Mouse (Mus musculus): ENCODE measurements at regions not wholly inside any gene's neighbourhood (a gene's known extent, or its start where the extent isn't known, plus 50 kb on each side); places are given as distances from the start of the nearest gene placed in this dataset.
"Not testable (repeated sequence)": the region's sequence is repeated elsewhere in the genome, so short reads cannot be mapped to it uniquely, and the experiment has no call there.

DNA sequence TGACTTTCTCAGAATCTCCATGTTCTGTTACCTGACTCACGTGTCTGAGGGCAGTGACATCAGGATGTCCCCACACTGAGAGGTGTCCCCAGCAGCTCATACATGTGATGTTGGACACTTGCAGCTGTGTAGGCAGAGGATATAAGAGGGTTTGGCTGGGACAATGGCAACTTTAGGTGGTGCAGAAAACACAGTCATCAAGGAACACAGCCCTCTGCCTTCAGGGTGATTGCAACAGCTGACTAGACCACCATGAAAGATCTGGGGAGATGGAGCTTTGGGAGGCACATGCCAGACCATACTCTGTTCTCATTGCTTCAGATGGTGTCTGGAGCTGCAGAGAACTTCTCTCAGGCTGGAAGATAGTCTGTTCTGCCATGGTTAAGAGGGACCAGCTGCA, 135.2 kb downstream of the Dll1 start:
- H3K9ac ChIP-seq (replicated peaks) = no peak overlapping the region
- ATAC-seq (ENCODE audit: insufficient read depth) = no peak
- no peak overlapping the region for H3K4me2 ChIP-seq (ENCODE audit: low read depth)
- no peak for TF ChIP-seq EP300 (IDR thresholded peaks at IDR 0.05; ENCODE audit: low read depth)
- TF ChIP-seq CTCF (IDR thresholded peaks at IDR 0.05; ENCODE audit: low read depth) = no peak
- no peak overlapping the region for H3K27ac ChIP-seq
- H3K4me1 ChIP-seq (replicated peaks; ENCODE audit: control insufficient read depth in 2 of 2, insufficient read depth in 2 of 2, low read length in 1 of 2) = no peaks in the 10 kb centered on the region
- no peak overlapping the region for H3K4me3 ChIP-seq (ENCODE audit: insufficient read depth in 1 of 2, low read depth in 2 of 2, low read length in 2 of 2)
- H3K9me3 ChIP-seq (ENCODE audit: control insufficient read depth, low read length) = no peaks in the 10 kb centered on the region
- no peaks in the 10 kb centered on the region for H3K36me3 ChIP-seq (replicated peaks; ENCODE audit: control insufficient read depth, insufficient read depth, low read depth)
- H3K27me3 ChIP-seq (ENCODE audit: control insufficient read depth, insufficient read depth, low read length) = no peaks in the 10 kb centered on the region
- WGBS (ENCODE audit: insufficient replicate concordance) = 28% methylated on average over 1 of the region's 1 CpGs
- no peak for DNase-seq (ENCODE audit: low read depth in 3 of 3, low spot score in 3 of 3)

GRCm38 (mm10) chr17:15240641-15241040, 136.0 kb downstream of the Dll1 start:
- H3K27me3 ChIP-seq (ENCODE audit: control insufficient read depth, insufficient read depth, low read length); DNase-seq (ENCODE audit: low read depth in 3 of 3, low spot score in 3 of 3); H3K9me3 ChIP-seq (ENCODE audit: control insufficient read depth, low read length); ATAC-seq (ENCODE audit: insufficient read depth); H3K27ac ChIP-seq; H3K4me3 ChIP-seq (ENCODE audit: insufficient read depth in 1 of 2, low read depth in 2 of 2, low read length in 2 of 2); H3K9ac ChIP-seq (replicated peaks); H3K4me1 ChIP-seq (replicated peaks; ENCODE audit: control insufficient read depth in 2 of 2, insufficient read depth in 2 of 2, low read length in 1 of 2); H3K36me3 ChIP-seq (replicated peaks; ENCODE audit: control insufficient read depth, insufficient read depth, low read depth); H3K4me2 ChIP-seq (ENCODE audit: low read depth): not testable (repeated sequence)
- 54% methylated on average over 12 of the region's 12 CpGs for WGBS (ENCODE audit: insufficient replicate concordance)

GRCm38 (mm10) chr17:15240011-15240410, 136.7 kb downstream of the Dll1 start:
- Histone ChIP-seq H3K27me3 (ENCODE audit: control insufficient read depth, insufficient read depth, low read length) (no peaks in the 10 kb centered on the region), H3K4me1 (replicated peaks; ENCODE audit: control insufficient read depth in 2 of 2, insufficient read depth in 2 of 2, low read length in 1 of 2) (no peaks in the 10 kb centered on the region), H3K27ac (no peak overlapping the region), H3K9ac (replicated peaks) (no peak overlapping the region), H3K4me2 (ENCODE audit: low read depth) (no peak overlapping the region), H3K4me3 (ENCODE audit: insufficient read depth in 1 of 2, low read depth in 2 of 2, low read length in 2 of 2) (no peak overlapping the region), H3K9me3 (ENCODE audit: control insufficient read depth, low read length) (no peaks in the 10 kb centered on the region), H3K36me3 (replicated peaks; ENCODE audit: control insufficient read depth, insufficient read depth, low read depth) (no peaks in the 10 kb centered on the region)
- TF ChIP-seq EP300 (IDR thresholded peaks at IDR 0.05; ENCODE audit: low read depth) (no peak), CTCF (IDR thresholded peaks at IDR 0.05; ENCODE audit: low read depth) (no peak)
- no peak for DNase-seq (ENCODE audit: low read depth in 3 of 3, low spot score in 3 of 3)
- 76% methylated on average over 7 of the region's 7 CpGs for WGBS (ENCODE audit: insufficient replicate concordance)
- no peak for ATAC-seq (ENCODE audit: insufficient read depth)

GRCm38 (mm10) chr17:15235041-15235440, 141.6 kb downstream of the Dll1 start:
- Histone ChIP-seq H3K4me1 (replicated peaks; ENCODE audit: control insufficient read depth in 2 of 2, insufficient read depth in 2 of 2, low read length in 1 of 2) (no peaks in the 10 kb centered on the region), H3K27ac (no peak overlapping the region), H3K9me3 (ENCODE audit: control insufficient read depth, low read length) (no peaks in the 10 kb centered on the region), H3K4me3 (ENCODE audit: insufficient read depth in 1 of 2, low read depth in 2 of 2, low read length in 2 of 2) (no peak overlapping the region), H3K4me2 (ENCODE audit: low read depth) (no peak overlapping the region), H3K27me3 (ENCODE audit: control insufficient read depth, insufficient read depth, low read length) (no peaks in the 10 kb centered on the region), H3K36me3 (replicated peaks; ENCODE audit: control insufficient read depth, insufficient read depth, low read depth) (no peaks in the 10 kb centered on the region), H3K9ac (replicated peaks) (no peak overlapping the region)
- no peak for DNase-seq (ENCODE audit: low read depth in 3 of 3, low spot score in 3 of 3)
- no peak for ATAC-seq (ENCODE audit: insufficient read depth)
- 58% methylated on average over 6 of the region's 6 CpGs for WGBS (ENCODE audit: insufficient replicate concordance)
- TF ChIP-seq CTCF (IDR thresholded peaks at IDR 0.05; ENCODE audit: low read depth) (no peak), EP300 (IDR thresholded peaks at IDR 0.05; ENCODE audit: low read depth) (no peak)

- no peaks in the 10 kb centered on the region for H3K36me3 ChIP-seq (replicated peaks; ENCODE audit: control insufficient read depth, insufficient read depth, low read depth)
- no peak overlapping the region for H3K27ac ChIP-seq
- TF ChIP-seq CTCF (IDR thresholded peaks at IDR 0.05; ENCODE audit: low read depth) (no peak), EP300 (IDR thresholded peaks at IDR 0.05; ENCODE audit: low read depth) (no peak)
- 53% methylated on average over 5 of the region's 5 CpGs for WGBS (ENCODE audit: insufficient replicate concordance)
- no peaks in the 10 kb centered on the region for H3K27me3 ChIP-seq (ENCODE audit: control insufficient read depth, insufficient read depth, low read length)
- no peak overlapping the region for H3K4me2 ChIP-seq (ENCODE audit: low read depth)
- DNase-seq (ENCODE audit: low read depth in 3 of 3, low spot score in 3 of 3) (no peak), ATAC-seq (ENCODE audit: insufficient read depth) (no peak)
- H3K9ac ChIP-seq (replicated peaks) = no peak overlapping the region
- no peak overlapping the region for H3K4me3 ChIP-seq (ENCODE audit: insufficient read depth in 1 of 2, low read depth in 2 of 2, low read length in 2 of 2)
- no peaks in the 10 kb centered on the region for H3K9me3 ChIP-seq (ENCODE audit: control insufficient read depth, low read length)
- no peaks in the 10 kb centered on the region for H3K4me1 ChIP-seq (replicated peaks; ENCODE audit: control insufficient read depth in 2 of 2, insufficient read depth in 2 of 2, low read length in 1 of 2)
Measured at GRCm38 (mm10) chr17:15231175-15231574, 145.5 kb downstream of the Dll1 start.

GRCm38 (mm10) chr17:15229159-15229558, 147.5 kb downstream of the Dll1 start:
- H3K27ac ChIP-seq = no peak overlapping the region
- no peak for ATAC-seq (ENCODE audit: insufficient read depth)
- H3K9ac ChIP-seq (replicated peaks) = no peak overlapping the region
- 56% methylated on average over 6 of the region's 6 CpGs for WGBS (ENCODE audit: insufficient replicate concordance)
- no peaks in the 10 kb centered on the region for H3K36me3 ChIP-seq (replicated peaks; ENCODE audit: control insufficient read depth, insufficient read depth, low read depth)
- H3K27me3 ChIP-seq (ENCODE audit: control insufficient read depth, insufficient read depth, low read length) = no peaks in the 10 kb centered on the region
- DNase-seq (ENCODE audit: low read depth in 3 of 3, low spot score in 3 of 3) = no peak
- no peak overlapping the region for H3K4me3 ChIP-seq (ENCODE audit: insufficient read depth in 1 of 2, low read depth in 2 of 2, low read length in 2 of 2)
- no peak overlapping the region for H3K4me2 ChIP-seq (ENCODE audit: low read depth)
- H3K4me1 ChIP-seq (replicated peaks; ENCODE audit: control insufficient read depth in 2 of 2, insufficient read depth in 2 of 2, low read length in 1 of 2) = no peaks in the 10 kb centered on the region
- H3K9me3 ChIP-seq (ENCODE audit: control insufficient read depth, low read length) = no peaks in the 10 kb centered on the region
- TF ChIP-seq CTCF (IDR thresholded peaks at IDR 0.05; ENCODE audit: low read depth) (no peak), EP300 (IDR thresholded peaks at IDR 0.05; ENCODE audit: low read depth) (no peak)

Data from liver, embryonic 14.5 days (tissue).